Mouse (Mus musculus) thymus, postnatal 25 days (tissue): ENCODE measurements around the gene Gars.

Experiments
- DNase-seq: peaks from one replicate; pipeline ENCODE4 v3.0.0; 2022

The Gars gene

DNA sequence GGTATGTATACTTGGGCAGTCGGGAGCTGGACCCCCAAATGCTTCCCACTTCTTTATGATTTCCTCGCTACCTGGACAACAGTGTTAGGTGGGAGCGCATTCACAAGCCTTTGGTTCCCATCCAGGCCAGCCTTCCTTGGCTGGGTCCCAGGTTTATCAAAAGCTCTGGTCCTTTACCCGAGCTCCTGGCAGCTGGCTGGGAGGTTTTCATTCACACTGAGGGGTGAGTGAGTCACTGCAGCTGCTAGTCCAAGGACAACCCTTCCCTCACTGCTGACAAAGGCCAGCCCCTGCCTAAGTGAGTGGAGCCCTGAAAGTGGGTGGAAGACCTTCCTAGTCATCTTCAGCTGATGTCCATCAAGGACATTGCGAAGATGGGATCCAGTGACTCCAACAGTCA is 60.2 kb downstream of the Gars start:
- no peak for DNase-seq

- DNase-seq: no peak
Observed at GRCm38 (mm10) chr6:55098603-55099002, 60.8 kb downstream of the Gars start.

DNA sequence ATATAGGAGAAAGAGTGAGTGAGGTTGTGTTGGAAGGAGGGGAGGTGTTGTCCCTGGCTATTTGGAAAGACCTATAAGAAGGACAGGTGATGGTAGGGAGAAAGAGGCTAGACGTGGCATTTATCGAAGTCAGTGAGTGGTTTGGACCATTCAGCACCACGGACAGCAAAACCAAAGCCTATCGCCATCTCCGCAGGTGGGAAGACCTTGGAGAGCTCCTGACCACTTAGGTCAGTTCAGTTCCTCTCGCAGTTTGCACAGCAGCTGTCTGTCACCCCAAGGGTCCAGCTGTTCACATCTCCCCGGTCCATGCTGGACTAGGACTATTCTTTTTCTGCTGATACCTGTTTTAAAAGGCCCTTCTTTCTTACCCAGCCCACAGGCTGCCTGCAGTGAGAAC is 70.6 kb downstream of the Gars start:
- peak; percentile 14 for DNase-seq

DNA sequence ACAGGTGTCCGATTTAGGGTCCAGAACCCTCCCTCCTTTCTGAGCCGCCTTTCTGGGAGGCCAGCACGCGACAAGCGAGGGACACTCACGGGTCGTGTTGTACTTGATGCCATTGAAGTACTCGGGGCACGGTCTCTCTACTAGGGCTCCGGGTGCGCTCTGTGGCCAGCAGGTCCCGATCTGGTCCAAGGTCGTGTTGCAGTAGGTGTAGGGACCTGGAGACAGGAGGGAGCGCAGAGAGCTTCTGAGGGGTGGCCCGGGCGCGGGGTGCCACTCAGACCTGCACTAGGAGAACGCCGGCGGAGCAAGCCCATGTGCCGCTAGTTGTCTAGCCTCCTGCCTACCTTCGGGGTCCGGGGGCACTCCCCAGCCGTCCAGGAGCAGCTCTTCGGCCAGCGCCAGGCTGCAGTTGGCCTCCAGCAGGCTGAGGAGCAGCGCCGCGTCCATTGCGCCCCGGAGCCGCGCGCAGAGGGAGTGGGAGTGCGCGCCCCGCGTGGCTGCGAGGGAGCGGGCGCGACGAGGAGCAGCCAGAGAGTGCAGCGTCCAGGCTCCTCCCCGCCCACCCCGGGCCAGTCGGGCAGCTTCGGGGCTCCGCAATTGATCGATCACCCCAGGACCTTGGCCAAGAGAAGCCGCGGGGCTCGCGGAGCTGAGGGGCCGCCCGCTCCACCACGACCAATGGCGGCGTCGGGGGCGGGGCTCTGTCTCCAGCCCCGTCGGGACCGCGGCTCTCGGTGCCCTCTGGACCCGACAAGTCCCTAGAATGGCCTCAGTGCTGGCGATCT is 79.7 kb downstream of the Gars start:
- DNase-seq: no peak

GRCm38 (mm10) chr6:55123056-55123455 is 85.2 kb downstream of the Gars start:
- no peak for DNase-seq

GRCm38 (mm10) chr6:55126576-55126975 is 88.8 kb downstream of the Gars start:
- DNase-seq: no peak

- DNase-seq: no peak
Observed at GRCm38 (mm10) chr6:55128391-55128790, 90.6 kb downstream of the Gars start.
